Mouse (Mus musculus) left cerebral cortex, postnatal 36 days (tissue): Measurements from ENCODE around the gene Pdgfc. TPM values are rescaled to one million over a fixed set of nuclear protein-coding genes. Genes with fewer than 3 reads are reported as not detected.

Experiments
- DNase-seq, 2 experiments: peaks; one replicate each; pipeline ENCODE4 v3.0.0; 2021 to 2022; ENCODE audit warnings: low spot score in 2 of 2, mixed read lengths in 1 of 2
- intact Hi-C: fragments of 180-260 bp; cut with DNase I; formaldehyde crosslinking; loops from one replicate; pipeline ENCODE4 v1.15.1; 2025
- total RNA-seq, 2 experiments: library from RNA; stranded (reverse); gene quantifications; 2 replicates each; pipeline ENCODE4 v1.2.3; 2021

Pdgfc gene
- total RNA-seq, 2 experiments from 2014 or later, result 7.3 to 9.6 TPM

- intact Hi-C loops, result no loop called here
- no peak for DNase-seq
Measured at GRCm38 (mm10) chr3:81221682-81222081, 185.5 kb downstream of the Pdgfc start.

DNA sequence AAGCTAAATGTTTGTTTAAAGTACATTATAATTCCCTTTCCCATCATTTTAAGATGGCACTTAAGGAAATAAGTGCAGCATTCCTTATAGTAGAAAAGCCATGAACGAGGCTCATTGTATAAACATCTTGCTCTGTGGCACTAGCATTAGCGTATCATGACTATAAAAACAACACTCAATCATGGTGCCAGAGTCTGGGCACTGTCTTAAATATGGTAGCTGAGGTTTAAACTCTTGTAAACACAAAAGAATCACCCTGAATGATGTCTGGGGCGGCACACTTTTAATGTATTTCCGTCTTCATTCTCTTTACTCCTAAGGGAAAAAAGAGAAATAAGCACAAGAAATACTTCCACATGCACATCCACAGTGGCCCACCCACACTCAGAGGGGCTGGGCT lies 192.1 kb downstream of the Pdgfc start:
- intact Hi-C loops, result no loop called here
- DNase-seq, result no peak

- intact Hi-C loops, result no loop called here
- no peak for DNase-seq
Measured at GRCm38 (mm10) chr3:81242697-81243590, 206.7 kb downstream of the Pdgfc start.

DNA sequence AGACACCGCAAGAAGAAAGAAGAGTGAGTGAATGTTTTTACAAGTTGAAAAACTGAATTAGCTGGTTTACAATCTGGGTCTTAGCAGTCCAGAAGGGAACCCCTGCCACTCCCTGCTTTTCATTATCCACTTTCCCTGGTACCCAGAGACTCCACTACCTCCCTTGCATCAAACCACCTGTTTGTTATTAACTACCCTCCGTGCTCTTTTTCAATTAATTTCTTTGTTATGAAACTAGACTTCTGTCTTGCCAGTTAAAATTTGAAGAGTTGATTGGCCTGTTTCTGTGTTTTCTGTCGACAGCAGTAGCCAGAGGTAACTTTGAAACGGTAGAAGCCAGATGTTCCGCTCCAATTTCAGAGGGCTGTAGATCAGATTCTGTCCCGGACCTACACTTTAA lies 207.4 kb downstream of the Pdgfc start:
- intact Hi-C loops, result no loop called here

DNA sequence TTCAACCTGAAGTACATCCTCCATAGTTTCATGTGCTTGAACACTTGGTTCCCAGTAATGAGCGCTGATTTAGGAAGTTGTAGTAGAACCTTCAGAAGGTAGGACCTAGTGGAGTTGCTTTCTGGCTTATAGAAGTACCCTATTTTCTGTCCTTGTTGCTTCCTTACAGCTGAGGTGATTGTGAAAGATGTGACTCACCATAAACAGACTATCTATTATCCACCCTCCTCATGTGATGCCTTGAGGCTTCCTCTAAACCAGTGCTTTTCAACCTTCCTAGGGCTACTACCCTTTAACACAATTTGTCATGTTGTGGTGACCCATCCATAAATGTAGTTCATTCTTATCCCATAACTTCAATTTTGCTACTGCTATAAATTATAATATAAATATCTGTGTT lies 226.6 kb downstream of the Pdgfc start:
- DNase-seq, result no peak
- intact Hi-C loops, result no loop called here

More for the DNA sequence above, 207.4 kb downstream of the Pdgfc start:
- DNase-seq, result no peak

Other genes with a start within 250 kb of the Pdgfc start
- 100 to 1,000 TPM; 440 to 563 TPM for gene Gria2, start 233.6 kb upstream of the Pdgfc start, total RNA-seq
- gene Glrb, start 122.8 kb upstream of the Pdgfc start, total RNA-seq, result 100 to 1,000 TPM; 198 to 209 TPM